ENCODE assay signal across 21 mouse cellular contexts in the genomic region with DNA sequence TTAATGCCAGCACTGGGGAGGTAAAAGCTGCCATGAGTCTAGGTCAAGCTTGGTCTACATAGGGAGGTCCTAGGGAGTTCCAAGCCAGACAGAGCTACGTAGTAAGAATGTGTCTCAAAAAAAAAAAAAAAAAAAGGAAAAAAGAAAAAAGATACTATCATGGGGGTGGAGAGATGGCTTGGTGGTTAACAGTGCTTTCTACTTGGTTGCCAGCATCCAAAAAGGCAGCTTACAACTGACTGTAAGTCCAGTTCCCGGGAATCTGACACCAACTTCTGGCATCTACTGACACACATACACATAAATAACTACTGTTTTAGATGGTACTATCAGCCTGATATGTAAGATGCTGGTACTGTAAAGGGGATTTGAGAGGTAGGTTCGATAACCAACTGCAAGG. TPM values are rescaled to one million over a fixed set of nuclear protein-coding genes. Genes with fewer than 3 reads are reported as not detected.
"Had no signal": no experiment of that assay in that cellular context is flagged by ENCODE, and none has a peak within 500 bp of the region (broad histone marks: within the 10 kb centered on the region; RNA-seq: fewer than 3 reads in every experiment).

No protein-coding gene starts in this region.

- DNase-seq: retina, postnatal 1 day; right cerebral cortex, adult 18-20 months; right cerebral cortex, postnatal 14 days; right cerebral cortex, postnatal 25 days; right cerebral cortex, postnatal 4 days; spleen, adult 18-20 months; thymus, adult 18-20 months; thymus, adult 2 months; thymus, postnatal 14 days; thymus, postnatal 25 days; thymus, postnatal 36 days; thymus, postnatal 4 days had no signal

- H3K36me3 ChIP-seq: neural tube, embryonic 13.5 days; neural tube, embryonic 15.5 days; stomach, embryonic 15.5 days had no signal

- H3K27me3 ChIP-seq: neural tube, embryonic 13.5 days; stomach, embryonic 15.5 days had no signal

- H3K27ac ChIP-seq: neural tube, embryonic 13.5 days; neural tube, embryonic 15.5 days; stomach, embryonic 15.5 days; stomach, postnatal 0 days had no signal

- H3K9me3 ChIP-seq: neural tube, embryonic 13.5 days; neural tube, embryonic 15.5 days; stomach, embryonic 15.5 days had no signal

- H3K9ac ChIP-seq: neural tube, embryonic 13.5 days; neural tube, embryonic 15.5 days; stomach, embryonic 15.5 days had no signal

- H3K4me1 ChIP-seq: neural tube, embryonic 13.5 days; neural tube, embryonic 15.5 days; stomach, embryonic 15.5 days had no signal

- H3K4me3 ChIP-seq: neural tube, embryonic 13.5 days; neural tube, embryonic 15.5 days; stomach, embryonic 15.5 days had no signal

RNA-seq across cellular contexts. Expression of gene Tectb, which starts 28.6 kb away (rescaled TPM):
- total RNA-seq: neutrophil, adult 5-6 weeks had no signal
- polyA plus RNA-seq: neural tube, embryonic 14.5 days; neural tube, embryonic 15.5 days; small intestine, adult 2 months; spleen, adult 2 months; stomach, embryonic 15.5 days had no signal

RNA-seq across cellular contexts. Expression of gene Gucy2g, which starts 32.0 kb away (rescaled TPM):
- total RNA-seq: neutrophil, adult 5-6 weeks had no signal
- polyA plus RNA-seq: neural tube, embryonic 13.5 days; stomach, embryonic 14.5 days had no signal
